Mouse (Mus musculus): ENCODE data around the gene Cmip.

The Cmip gene

GRCm38 (mm10) chr8:117294812-117295211, 37.9 kb downstream of the Cmip start:
- no peak for DNase-seq (ENCODE audit: low read depth, low spot score)

GRCm38 (mm10) chr8:117297913-117298518, 41.2 kb downstream of the Cmip start:
- no peak for DNase-seq (ENCODE audit: low read depth, low spot score)

DNA sequence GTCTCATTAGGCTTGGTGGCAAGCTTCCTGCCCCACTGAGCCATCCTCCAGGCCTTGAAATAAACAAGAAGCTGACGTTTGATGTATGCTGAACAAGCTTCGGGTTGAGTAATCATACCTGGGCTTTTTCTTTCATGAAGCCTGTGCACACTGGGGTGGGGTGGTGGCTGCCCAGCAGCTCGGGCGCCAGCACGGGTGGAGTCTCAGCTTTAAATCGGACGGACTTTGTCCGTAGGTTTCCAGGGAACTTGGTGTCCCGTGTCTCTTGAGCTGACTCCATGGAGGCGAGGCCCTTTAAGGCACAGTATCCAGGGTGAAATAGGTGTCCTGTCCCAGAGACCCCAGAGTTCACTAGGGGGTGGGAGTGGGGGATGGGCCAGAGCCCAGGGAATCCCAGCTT, 42.3 kb downstream of the Cmip start:
- DNase-seq (ENCODE audit: low read depth, low spot score) = no peak

DNA sequence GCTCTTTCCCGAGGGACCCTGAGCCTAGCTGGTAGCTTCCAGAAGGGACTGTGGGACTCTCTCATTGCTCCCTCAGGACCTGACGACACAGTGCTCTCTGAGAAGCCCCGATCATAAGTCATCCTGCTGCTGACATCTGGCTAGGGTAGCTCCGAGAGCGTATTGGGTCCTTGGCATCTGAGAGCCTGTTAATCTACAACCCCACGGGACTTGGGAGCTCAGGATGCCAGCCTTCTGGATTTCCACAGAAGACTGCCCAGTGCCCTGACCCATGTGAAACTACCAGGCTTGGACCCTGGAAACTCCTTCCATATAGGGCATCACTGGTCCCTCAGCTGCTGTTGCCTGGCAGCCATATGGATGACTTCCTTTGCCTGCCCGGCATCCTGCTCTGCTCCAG, 43.3 kb downstream of the Cmip start:
- no peak for DNase-seq (ENCODE audit: low read depth, low spot score)

DNA sequence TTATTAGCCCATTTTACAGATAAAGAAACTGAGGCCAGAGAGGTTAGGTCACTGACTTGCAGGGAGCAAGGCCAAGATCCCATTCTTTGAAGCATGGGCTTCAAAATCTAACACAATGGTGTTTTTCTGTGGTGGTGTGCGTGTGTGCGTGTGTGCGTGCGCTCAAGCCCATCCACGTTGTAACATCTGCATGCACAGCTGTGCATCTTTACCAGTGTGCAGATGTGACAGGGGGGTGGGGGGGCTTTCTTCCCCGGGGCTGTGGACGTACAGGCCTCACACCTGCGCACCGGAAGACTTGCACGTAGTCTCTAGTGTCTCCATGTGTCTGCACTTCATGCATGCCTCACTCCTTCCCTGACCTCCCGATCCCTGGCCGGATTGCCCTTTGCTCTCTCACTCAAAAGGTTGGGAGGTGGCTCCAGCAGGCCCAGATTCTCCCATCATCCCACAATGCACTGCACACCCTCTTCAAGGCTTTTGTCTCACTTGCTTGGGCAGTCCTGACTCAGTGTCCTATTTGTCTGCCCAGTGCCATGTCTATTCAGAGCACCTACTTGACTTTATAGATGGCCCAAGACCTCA, 44.7 kb downstream of the Cmip start:
- no peak for DNase-seq (ENCODE audit: low read depth, low spot score)

- no peak for DNase-seq (ENCODE audit: low read depth, low spot score)
Observed at GRCm38 (mm10) chr8:117302072-117302471, 45.2 kb downstream of the Cmip start.

DNA sequence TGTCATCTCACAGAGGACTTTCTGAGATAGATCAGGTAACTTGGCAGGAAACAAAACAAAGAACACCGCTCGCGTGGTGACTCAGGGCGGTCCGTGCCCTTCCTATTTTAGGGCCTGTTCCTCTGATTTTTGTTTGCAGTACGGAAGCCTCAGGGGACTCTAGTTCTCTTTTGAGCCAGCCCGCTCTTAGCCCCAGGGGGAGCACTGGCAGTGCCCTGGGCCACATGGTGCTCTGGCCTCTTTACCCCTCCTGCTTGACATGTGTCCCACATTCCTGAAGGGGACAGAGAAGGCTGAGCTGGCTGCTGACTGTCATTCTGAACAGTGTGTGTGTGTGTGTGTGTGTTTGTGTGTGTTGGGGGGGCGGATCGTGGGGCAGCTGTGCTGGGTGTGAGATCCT, 46.8 kb downstream of the Cmip start:
- DNase-seq (ENCODE audit: low read depth, low spot score) = peak; percentile 54

DNA sequence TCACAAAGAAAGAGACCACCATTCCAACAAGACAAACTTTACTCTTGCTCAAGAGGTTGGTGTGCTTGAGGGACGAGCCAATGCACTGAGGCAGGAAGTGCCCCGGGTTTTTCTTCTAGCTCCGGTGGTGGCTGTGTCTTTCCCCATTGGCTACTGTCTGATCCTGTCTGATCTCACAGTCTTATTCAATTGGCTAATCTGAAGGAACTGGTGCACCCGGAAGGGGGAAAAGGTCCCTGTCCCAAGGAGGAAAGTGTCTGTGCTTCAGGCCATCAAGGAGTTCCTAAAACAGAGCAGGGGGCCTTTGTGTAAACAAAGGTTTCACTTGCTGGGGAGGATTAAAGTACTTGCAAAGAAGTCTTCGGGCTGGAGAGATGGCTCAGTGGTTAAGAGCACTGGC, 48.5 kb downstream of the Cmip start:
- DNase-seq (ENCODE audit: low read depth, low spot score) = peak; percentile 59

DNA sequence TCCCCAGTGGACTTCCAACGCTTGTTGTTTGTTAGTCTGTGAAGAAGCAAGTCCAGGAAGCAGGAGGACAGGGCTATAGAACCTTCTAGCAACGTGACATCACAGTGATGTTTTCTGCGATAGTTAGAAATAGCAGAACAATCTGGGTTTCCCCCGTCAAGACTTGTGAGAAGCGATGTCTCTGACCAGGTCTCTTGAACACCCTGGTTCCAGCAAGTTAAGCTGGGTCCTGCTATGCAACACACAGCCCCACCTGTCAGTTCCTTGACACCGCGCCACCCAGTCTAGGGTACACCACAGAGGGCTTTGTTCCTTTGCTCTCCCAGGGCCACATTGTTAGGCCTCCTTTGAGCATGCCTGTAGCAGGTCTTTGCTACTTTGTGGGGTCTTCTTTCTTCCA, 49.9 kb downstream of the Cmip start:
- DNase-seq (ENCODE audit: low read depth, low spot score) = peak; percentile 30

- DNase-seq (ENCODE audit: low read depth, low spot score) = no peak
Observed at GRCm38 (mm10) chr8:117307221-117307620, 50.4 kb downstream of the Cmip start.

DNA sequence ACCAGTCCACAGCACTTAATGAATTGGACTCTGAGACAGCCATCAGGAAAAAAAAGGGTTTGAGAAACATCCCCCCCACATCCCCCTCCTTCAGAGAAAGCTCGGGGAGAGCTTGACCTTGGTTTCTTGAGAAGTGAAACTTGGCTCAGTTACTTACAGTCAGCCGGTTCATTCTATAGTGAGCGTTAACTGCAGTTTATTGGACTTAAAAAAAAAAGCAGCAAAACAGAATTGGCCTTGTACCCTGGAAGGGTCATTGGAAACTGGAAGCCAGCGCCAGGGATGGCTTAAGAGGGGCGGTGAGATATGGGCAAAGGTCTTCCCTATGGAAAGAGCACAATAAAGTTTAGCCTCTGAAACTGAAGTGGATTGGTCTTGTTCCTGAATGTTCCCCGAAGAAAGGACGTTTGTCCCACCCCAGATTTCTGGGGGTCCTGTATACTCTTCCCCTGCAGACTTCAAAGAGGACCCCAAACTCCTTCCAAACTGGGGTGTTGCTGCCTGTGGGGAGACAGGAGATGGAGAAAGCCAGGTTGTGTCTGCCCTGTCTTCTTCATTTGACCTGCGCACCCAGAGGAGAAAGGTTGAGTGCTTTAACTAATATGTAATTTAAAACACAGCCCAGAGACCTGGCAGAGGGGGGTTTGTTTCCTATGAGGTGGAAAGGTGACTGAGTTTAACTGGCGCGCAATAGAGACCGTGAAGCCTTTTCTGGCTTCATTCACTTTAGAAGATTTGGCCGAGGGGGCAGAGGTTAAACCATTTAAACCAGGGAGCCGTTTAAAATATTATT, 51.6 kb downstream of the Cmip start:
- DNase-seq (ENCODE audit: low read depth, low spot score) = no peak

DNA sequence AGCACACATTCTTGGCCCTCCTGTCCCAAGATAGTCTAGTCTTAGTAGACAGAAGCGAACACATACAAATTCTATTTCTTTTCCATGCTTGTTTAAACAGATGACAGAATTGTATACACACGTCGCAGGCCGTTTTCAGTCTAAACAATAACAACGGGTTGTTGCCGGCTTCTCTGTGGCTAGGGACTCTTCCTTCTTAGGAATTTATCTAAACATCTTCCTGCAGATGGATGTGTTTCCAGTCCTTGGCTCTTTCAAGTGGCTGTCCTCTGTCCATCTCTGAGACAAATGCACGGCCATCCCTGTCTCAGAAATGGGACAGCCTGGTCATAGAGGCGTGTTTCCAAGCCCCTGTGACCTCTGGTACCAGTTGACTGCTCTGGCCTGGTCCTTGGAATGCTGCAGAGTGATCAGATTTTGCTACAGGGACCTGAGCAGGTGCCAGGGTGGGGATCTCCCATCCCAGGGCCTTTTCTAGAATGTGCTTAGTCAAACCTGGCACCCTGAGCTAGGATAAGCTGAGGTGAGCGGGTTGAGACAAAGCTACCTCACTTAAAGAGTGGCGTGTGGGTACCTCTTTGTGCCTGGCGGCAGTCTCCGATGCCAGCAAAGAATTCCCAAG, 52.9 kb downstream of the Cmip start:
- no peak for DNase-seq (ENCODE audit: low read depth, low spot score)

DNA sequence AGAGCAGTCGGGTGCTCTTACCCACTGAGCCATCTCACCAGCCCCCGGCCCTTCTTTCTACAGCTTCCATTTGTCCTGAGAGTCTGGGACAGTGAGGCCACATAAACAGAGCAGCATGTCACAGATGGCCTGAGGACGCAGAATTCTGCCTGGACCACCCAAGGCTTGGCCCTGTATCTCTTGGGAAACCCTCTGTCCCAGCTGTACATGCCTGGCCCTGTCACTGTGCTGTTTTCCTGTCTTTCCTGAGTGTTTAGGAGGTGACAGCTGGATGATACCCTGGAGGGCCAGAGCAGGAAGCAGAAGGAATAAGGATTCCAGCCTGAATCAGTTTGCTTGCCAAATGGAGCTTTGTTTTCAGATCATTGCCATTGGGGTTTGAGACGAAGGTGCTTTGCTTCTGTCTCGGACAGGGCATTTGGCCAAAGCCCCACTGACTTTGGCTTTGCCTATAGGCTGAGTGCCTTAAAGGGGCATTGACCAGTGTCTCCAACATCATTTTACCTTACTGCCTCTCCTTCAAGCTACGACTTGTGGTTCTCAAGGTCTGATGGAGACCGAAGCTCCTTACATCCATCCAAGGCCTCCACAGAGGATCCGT, 54.2 kb downstream of the Cmip start:
- no peak for DNase-seq (ENCODE audit: low read depth, low spot score)

DNA sequence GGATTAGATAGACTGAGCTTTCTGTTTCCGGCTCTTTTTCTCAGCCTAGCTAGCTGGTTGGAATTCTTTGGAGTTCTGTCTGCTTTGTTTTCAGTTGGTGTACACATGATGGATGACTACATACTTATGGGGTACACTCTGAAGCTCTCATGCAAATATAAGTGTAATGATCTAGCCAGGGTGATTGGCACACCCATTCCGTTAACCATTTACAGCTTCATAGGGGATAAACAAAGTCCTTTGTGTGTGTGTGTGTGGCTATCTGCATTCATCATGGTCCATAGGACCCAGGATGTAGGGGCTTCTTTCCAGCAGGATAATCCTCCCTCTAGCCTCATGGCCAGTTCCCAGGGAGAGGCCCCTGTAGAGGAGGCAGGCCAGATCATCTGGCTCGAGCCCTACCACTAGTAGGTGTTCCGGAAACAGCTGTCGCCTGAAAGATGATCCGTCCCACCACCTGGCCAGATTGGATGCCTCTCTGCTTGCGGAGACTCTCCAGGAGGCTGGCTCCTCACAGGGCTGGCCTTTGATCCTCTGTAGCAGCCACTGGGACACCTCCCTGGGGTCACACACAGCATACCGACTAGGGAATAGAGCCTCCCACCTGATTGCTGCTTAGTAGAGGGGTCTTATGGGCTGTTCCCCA, 57.6 kb downstream of the Cmip start:
- no peak for DNase-seq (ENCODE audit: low read depth, low spot score)

DNA sequence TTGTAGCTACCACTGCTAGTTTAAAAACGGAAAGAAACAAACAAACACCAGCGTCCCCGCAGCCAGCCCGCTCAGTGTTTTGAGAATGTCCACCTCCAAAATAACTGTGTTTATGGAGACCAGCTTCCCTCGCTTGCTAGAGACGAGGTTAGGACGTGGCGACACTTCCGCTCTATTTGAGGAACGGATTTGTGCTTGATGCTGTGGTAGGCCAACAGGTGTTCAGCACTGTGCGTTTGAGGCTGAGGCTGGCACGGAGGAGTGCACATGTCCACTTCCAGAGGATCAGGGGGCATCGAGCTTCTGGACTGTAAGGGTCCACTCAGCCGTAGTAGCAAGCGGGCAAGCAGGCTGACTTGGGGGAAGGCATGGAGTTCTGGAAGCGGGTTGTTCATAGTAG, 58.9 kb downstream of the Cmip start:
- DNase-seq (ENCODE audit: low read depth, low spot score) = no peak

GRCm38 (mm10) chr8:117317478-117317877, 60.6 kb downstream of the Cmip start:
- no peak for DNase-seq (ENCODE audit: low read depth, low spot score)

GRCm38 (mm10) chr8:117318911-117319826, 62.3 kb downstream of the Cmip start:
- no peak for DNase-seq (ENCODE audit: low read depth, low spot score)

DNA sequence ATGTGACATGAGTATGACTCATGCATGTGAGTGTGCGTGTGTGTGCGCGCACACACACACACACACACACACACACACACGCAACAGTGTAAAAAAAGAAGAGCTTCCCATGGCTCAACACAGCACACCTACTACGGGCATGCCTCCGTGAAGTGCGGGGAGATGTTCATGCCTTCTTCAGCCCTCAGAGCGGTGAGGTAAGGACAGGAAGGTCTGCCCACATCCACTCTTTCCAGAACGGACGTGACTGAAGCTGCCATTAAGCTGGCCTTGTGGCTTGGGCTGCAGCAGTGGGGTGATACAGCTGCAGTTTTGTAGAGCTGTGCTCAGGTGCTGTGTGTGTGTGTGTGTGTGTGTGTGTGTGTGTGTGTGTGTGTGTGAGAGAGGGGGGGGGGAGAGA, 63.8 kb downstream of the Cmip start:
- peak; percentile 35 for DNase-seq (ENCODE audit: low read depth, low spot score)

DNA sequence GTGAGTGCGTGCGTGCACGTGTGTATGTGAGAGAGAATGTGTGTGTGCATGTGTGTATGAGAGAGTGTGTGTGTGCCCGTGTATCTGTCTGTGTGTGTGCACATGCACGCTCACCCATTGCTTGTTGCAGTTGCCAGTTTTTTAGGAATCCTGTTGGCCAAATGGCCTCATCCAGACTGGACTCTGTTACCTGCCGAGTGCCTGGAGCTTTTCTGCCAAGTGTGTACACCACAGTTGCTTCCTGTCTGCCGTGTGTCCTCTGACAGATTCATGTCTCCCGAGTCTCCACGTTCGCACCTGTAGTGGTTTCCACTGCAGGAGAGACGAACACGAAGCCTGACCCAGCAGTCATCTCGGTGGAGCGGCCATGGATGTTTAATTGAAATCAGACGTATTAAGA, 64.4 kb downstream of the Cmip start:
- DNase-seq (ENCODE audit: low read depth, low spot score) = no peak

GRCm38 (mm10) chr8:117322021-117322420, 65.2 kb downstream of the Cmip start:
- peak; percentile 92 for DNase-seq (ENCODE audit: low read depth, low spot score)

All from CD4-positive, CD25-positive, alpha-beta regulatory T cell, adult 2 months (primary cell).